Mouse (Mus musculus) limb, embryonic 15.5 days (tissue): Measurements from ENCODE around the gene Cib2. TPM values are rescaled to one million over a fixed set of nuclear protein-coding genes. Genes with fewer than 3 reads are reported as not detected.
"Not testable (repeated sequence)": the region's sequence is repeated elsewhere in the genome, so short reads cannot be mapped to it uniquely, and the experiment has no call there.

Experiments
- ATAC-seq: fragments of 200-750 bp; cut with Nextera tagmentation; 2 replicates; pipeline ENCODE4 v1.8.0; 2017; ENCODE audit warnings: low read depth, moderate TSS enrichment; ENCODE audit not compliant: insufficient number of reproducible peaks, low FRiP score, low TSS enrichment
- H3K27ac ChIP-seq: fragments of 300-500 bp; sonication (generic); 2 replicates; pipeline ENCODE4 v1.5.1; 2015; ENCODE audit warnings: moderate library complexity, mild to moderate bottlenecking, inconsistent platforms
- H3K27me3 ChIP-seq: fragments of 300-500 bp; sonication (generic); 2 replicates; pipeline ENCODE4 v1.6.1; 2015; ENCODE audit warnings: inconsistent platforms
- H3K36me3 ChIP-seq: fragments of 300-500 bp; sonication (generic); 2 replicates; pipeline ENCODE4 v1.6.1; 2015; ENCODE audit warnings: inconsistent platforms
- H3K4me1 ChIP-seq: fragments of 300-500 bp; sonication (generic); 2 replicates; pipeline ENCODE4 v1.6.1; 2015; ENCODE audit warnings: inconsistent platforms
- H3K4me2 ChIP-seq: fragments of 300-500 bp; sonication (generic); 2 replicates; pipeline ENCODE4 v1.6.1; 2015; ENCODE audit warnings: mild to moderate bottlenecking, inconsistent platforms
- H3K4me3 ChIP-seq: fragments of 300-500 bp; sonication (generic); 2 replicates; pipeline ENCODE4 v1.5.1; 2015; ENCODE audit warnings: mild to moderate bottlenecking, inconsistent platforms
- H3K9ac ChIP-seq: fragments of 300-500 bp; sonication (generic); 2 replicates; pipeline ENCODE4 v1.6.1; 2015; ENCODE audit warnings: inconsistent platforms
- H3K9me3 ChIP-seq: fragments of 300-500 bp; sonication (generic); 2 replicates; pipeline ENCODE4 v1.6.1; 2016; ENCODE audit warnings: inconsistent platforms
- WGBS: fragments of 180-500 bp; shearing (Covaris S2); methylation state at CpG from one replicate; pipeline ENCODE4 v1.1.7; 2015; 5-methylcytosine and 5-hydroxymethylcytosine counted together
- polyA plus RNA-seq: library from polyadenylated mRNA; unstranded; fragments of >200 nt; fragmentation: Nextera tagmentation; extraction: Ambion mirVana; gene quantifications from 2 replicates; pipeline ENCODE4 v1.2.1, GENCODE M21; 2015

The Cib2 gene
- polyA plus RNA-seq: 19.8 and 23.0 TPM in 2 replicates

DNA sequence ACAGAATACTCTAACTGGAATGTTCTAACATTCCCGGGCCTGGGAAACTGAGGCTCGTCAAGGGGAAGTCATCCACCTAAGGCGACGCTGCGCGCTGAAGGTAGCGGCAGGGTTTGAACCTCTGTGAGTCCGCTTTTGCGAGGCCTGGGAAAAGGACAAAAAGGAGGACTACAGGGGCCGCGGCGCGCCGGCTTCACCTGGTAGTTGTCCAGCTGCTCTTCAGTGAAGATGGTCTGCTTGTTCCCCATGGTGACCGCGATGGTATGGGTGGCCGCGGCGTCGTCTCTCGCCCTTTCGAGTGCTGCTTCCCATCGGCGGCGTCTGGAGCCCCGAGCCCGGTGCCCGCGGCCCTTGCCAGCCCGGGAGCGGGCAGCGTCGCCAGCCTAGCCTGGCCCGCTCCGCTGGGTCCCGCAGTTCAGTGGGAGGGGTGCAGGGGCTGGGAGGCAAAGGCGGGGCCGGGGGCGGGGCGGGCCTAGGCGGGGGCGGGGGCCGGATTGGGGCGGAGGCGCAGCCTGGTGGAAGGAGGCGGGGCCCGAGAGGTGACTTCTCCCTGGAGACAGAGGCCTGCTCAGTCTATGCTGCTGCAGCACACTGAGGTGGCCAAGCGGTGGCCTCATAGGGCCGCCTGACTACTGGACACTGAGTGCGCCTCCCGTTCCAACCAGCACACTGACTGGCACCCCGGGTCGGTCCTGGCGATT, at the start of gene Cib2:
Cib2 (minus strand) TSS at position 448 of the 701 bp plus-strand sequence.
- WGBS: 2% methylated on average over 48 of the region's 54 CpGs
- Histone ChIP-seq H3K36me3 (no peaks in the 10 kb centered on the region), H3K27me3 (no peaks in the 10 kb centered on the region), H3K4me2 (peak within 1 kb of the TSS; percentile 91), H3K27ac (no peak within 1 kb of the TSS), H3K4me1 (peaks cover 18% of the 10 kb centered on the region), H3K9ac (peak within 1 kb of the TSS; percentile 61), H3K9me3 (no peaks in the 10 kb centered on the region), H3K4me3 (peak within 1 kb of the TSS; percentile 64)
- peak; percentile 89 for ATAC-seq

GRCm38 (mm10) chr9:54604886-54605285, 44.9 kb upstream of the Cib2 start:
- no peak for ATAC-seq
- no peaks in the 10 kb centered on the region for H3K9me3 ChIP-seq
- H3K27me3 ChIP-seq: no peaks in the 10 kb centered on the region
- no peak overlapping the region for H3K4me3 ChIP-seq
- H3K36me3 ChIP-seq: peaks cover 46% of the 10 kb centered on the region
- no peak overlapping the region for H3K4me2 ChIP-seq
- H3K27ac ChIP-seq: no peak overlapping the region
- H3K9ac ChIP-seq: no peak overlapping the region
- 52% methylated on average over 4 of the region's 4 CpGs for WGBS
- H3K4me1 ChIP-seq: no peaks in the 10 kb centered on the region

DNA sequence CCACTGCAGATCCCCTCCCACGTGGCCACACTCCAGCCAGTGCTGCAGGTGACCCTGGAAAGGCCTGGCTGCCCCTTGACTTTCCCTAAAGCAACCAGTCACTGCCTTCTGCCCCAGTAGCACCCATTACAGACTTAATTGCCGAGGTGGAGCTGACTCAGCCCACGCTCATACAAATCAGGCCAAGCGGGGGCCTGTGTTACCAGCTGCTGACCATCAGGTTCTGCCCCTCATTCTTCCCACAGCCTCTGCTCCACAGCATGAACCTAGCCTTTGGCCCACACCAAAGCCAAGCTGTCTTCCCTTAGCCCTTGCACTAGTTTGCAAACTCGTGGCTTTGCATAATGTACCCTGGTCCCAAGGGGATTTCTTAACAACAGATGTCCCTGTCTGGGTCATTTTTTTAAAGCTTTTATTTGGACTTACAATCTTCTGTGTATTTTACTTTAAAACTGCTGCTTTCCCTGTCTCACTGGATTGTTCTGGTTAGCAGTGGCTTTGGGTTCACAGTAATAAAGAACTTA, 44.2 kb upstream of the Cib2 start:
- H3K4me3 ChIP-seq: no peak overlapping the region
- ATAC-seq: no peak
- H3K36me3 ChIP-seq: peaks cover 53% of the 10 kb centered on the region
- H3K27ac ChIP-seq: no peak overlapping the region
- H3K9ac ChIP-seq: no peak overlapping the region
- no peaks in the 10 kb centered on the region for H3K9me3 ChIP-seq
- WGBS: 83% methylated on average over 5 of the region's 5 CpGs
- no peaks in the 10 kb centered on the region for H3K4me1 ChIP-seq
- H3K4me2 ChIP-seq: no peak overlapping the region
- no peaks in the 10 kb centered on the region for H3K27me3 ChIP-seq

DNA sequence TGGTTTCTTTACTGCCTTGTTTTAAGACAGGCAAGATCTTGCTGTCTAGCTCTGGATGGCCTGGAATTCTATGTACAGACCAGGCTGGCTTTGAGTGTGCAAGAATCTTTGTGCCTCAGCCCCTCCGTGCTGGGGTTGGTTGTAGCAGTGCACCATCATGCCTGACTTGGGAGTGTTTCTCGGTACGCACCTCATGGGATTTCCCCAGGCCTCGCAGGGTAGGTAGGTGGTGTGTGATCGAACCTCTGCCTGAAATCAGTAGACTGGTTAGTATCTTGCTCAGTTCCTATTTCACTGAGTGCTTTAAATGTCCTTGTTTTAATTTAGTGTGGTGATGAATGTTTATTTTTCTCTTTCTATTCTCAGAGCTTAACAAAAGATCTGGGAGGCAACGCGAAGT, 42.9 kb upstream of the Cib2 start:
- no peak overlapping the region for H3K4me3 ChIP-seq
- H3K4me1 ChIP-seq: no peaks in the 10 kb centered on the region
- H3K27me3 ChIP-seq: no peaks in the 10 kb centered on the region
- H3K9ac ChIP-seq: no peak overlapping the region
- no peak overlapping the region for H3K27ac ChIP-seq
- 86% methylated on average over 7 of the region's 7 CpGs for WGBS
- H3K4me2 ChIP-seq: no peak overlapping the region
- peaks cover 65% of the 10 kb centered on the region for H3K36me3 ChIP-seq
- H3K9me3 ChIP-seq: no peaks in the 10 kb centered on the region
- no peak for ATAC-seq

- no peak overlapping the region for H3K4me3 ChIP-seq
- H3K4me2 ChIP-seq: no peak overlapping the region
- no peaks in the 10 kb centered on the region for H3K27me3 ChIP-seq
- no peak overlapping the region for H3K9ac ChIP-seq
- H3K4me1 ChIP-seq: no peaks in the 10 kb centered on the region
- WGBS: 85% methylated on average over 2 of the region's 2 CpGs
- ATAC-seq: no peak
- H3K36me3 ChIP-seq: peaks cover 71% of the 10 kb centered on the region
- no peaks in the 10 kb centered on the region for H3K9me3 ChIP-seq
- H3K27ac ChIP-seq: no peak overlapping the region
Measured at GRCm38 (mm10) chr9:54602386-54602785, 42.4 kb upstream of the Cib2 start.

DNA sequence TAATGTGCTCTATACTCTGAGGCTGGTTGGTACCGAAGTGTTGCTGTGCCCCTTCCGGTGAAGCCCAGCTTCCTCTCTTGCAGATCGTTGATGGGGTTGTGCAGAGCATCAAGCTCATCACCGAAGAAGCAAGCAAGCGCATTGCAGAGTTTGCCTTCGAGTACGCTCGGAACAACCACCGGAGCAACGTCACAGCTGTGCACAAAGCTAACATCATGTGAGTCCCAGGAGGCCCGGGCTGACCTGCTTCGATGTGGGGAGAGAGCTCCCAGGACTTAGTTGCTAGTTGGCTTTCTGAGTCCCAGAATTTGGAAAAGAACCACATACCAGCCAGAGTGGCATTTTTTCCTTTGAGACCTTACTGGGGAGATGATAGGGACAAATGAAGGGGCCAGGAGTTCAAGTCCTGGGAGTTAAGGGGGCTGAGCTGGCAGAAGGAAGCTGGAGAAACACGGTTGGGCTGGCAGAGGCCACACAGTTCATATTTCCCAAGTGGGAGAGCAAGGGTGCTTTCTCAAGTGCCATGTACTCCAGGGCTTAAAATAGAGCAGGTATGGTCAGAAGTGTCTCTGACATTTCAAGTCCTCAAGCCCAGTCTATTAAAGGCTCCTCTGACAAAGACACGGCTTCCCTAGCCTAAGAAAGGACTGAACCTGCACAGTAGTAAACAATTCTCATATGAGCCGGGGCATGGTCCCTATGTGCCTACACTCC, 36.9 kb upstream of the Cib2 start:
- Histone ChIP-seq H3K9me3 (no peaks in the 10 kb centered on the region), H3K36me3 (peaks cover 91% of the 10 kb centered on the region)

GRCm38 (mm10) chr9:54593652-54594051, 33.6 kb upstream of the Cib2 start:
- not testable (repeated sequence) for H3K27ac ChIP-seq, H3K9ac ChIP-seq, H3K4me3 ChIP-seq, H3K4me2 ChIP-seq, H3K27me3 ChIP-seq, H3K9me3 ChIP-seq, ATAC-seq, H3K4me1 ChIP-seq
- H3K36me3 ChIP-seq: peaks cover 72% of the 10 kb centered on the region
- 84% methylated on average over 4 of the region's 4 CpGs for WGBS

More for the DNA sequence above, 36.9 kb upstream of the Cib2 start:
- no peaks in the 10 kb centered on the region for H3K4me1 ChIP-seq
- no peaks in the 10 kb centered on the region for H3K27me3 ChIP-seq
- no peak overlapping the region for H3K4me3 ChIP-seq
- 91% methylated on average over 15 of the region's 15 CpGs for WGBS
- H3K9ac ChIP-seq: no peak overlapping the region
- H3K27ac ChIP-seq: no peak overlapping the region
- ATAC-seq: no peak
- no peak overlapping the region for H3K4me2 ChIP-seq

DNA sequence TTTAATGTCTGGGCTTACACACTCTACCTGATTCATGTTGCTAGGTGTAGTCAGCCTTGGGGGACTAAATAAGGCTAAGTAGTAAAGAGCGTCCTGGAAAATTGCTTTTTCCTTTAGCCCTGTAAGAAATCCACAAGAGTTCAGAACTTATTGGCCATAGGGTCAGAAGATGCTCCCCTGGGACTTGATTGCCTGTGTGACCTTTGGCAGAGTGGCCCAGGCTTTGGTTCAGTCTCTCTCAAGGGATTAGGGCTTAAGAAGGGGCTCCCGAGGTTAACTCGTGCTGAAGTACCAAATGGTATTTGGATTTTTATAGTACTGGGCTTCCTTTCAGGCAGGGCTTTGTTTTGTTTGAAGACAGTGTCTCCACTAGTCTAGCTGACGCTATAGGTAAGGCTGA, 27.8 kb upstream of the Cib2 start:
- no peak overlapping the region for H3K27ac ChIP-seq
- WGBS: 50% methylated on average over 4 of the region's 4 CpGs
- H3K4me1 ChIP-seq: peaks cover 13% of the 10 kb centered on the region
- H3K4me3 ChIP-seq: no peak overlapping the region
- H3K9ac ChIP-seq: no peak overlapping the region
- peaks cover 17% of the 10 kb centered on the region for H3K36me3 ChIP-seq
- no peaks in the 10 kb centered on the region for H3K9me3 ChIP-seq
- H3K27me3 ChIP-seq: no peaks in the 10 kb centered on the region
- H3K4me2 ChIP-seq: no peak overlapping the region
- ATAC-seq: no peak

GRCm38 (mm10) chr9:54586199-54587061, 26.4 kb upstream of the Cib2 start, which contains the start of gene Idh3a:
Gene Idh3a (plus strand): TSS chr9:54586334.
- Histone ChIP-seq H3K4me2 (peak within 1 kb of the TSS; percentile 83), H3K9me3 (no peaks in the 10 kb centered on the region), H3K9ac (peak within 1 kb of the TSS; percentile 81), H3K4me3 (peak within 1 kb of the TSS; percentile 75), H3K36me3 (peaks cover 7% of the 10 kb centered on the region), H3K27me3 (no peaks in the 10 kb centered on the region), H3K27ac (no peak within 1 kb of the TSS), H3K4me1 (peaks cover 13% of the 10 kb centered on the region)
- peak; percentile 98 for ATAC-seq
- 0% methylated on average over 72 of the region's 73 CpGs for WGBS

- 32% methylated on average over 5 of the region's 5 CpGs for WGBS
- H3K4me3 ChIP-seq: peak overlapping the region; percentile 75
- H3K36me3 ChIP-seq: peaks cover 3% of the 10 kb centered on the region
- H3K4me2 ChIP-seq: peak overlapping the region; percentile 83
- H3K4me1 ChIP-seq: peaks cover 13% of the 10 kb centered on the region
- no peak overlapping the region for H3K9ac ChIP-seq
- no peak overlapping the region for H3K27ac ChIP-seq
- H3K9me3 ChIP-seq: no peaks in the 10 kb centered on the region
- no peaks in the 10 kb centered on the region for H3K27me3 ChIP-seq
- no peak for ATAC-seq
Measured at GRCm38 (mm10) chr9:54585839-54586198, 25.8 kb upstream of the Cib2 start.

GRCm38 (mm10) chr9:54584127-54584526, 24.1 kb upstream of the Cib2 start:
- not testable (repeated sequence) for H3K4me2 ChIP-seq, H3K9ac ChIP-seq, H3K4me3 ChIP-seq, ATAC-seq, H3K27me3 ChIP-seq, H3K36me3 ChIP-seq, H3K9me3 ChIP-seq, H3K27ac ChIP-seq
- H3K4me1 ChIP-seq: peaks cover 13% of the 10 kb centered on the region
- 81% methylated on average over 2 of the region's 2 CpGs for WGBS
